Mouse (Mus musculus): ENCODE results near the gene Nptx2.

Nptx2 gene

DNA sequence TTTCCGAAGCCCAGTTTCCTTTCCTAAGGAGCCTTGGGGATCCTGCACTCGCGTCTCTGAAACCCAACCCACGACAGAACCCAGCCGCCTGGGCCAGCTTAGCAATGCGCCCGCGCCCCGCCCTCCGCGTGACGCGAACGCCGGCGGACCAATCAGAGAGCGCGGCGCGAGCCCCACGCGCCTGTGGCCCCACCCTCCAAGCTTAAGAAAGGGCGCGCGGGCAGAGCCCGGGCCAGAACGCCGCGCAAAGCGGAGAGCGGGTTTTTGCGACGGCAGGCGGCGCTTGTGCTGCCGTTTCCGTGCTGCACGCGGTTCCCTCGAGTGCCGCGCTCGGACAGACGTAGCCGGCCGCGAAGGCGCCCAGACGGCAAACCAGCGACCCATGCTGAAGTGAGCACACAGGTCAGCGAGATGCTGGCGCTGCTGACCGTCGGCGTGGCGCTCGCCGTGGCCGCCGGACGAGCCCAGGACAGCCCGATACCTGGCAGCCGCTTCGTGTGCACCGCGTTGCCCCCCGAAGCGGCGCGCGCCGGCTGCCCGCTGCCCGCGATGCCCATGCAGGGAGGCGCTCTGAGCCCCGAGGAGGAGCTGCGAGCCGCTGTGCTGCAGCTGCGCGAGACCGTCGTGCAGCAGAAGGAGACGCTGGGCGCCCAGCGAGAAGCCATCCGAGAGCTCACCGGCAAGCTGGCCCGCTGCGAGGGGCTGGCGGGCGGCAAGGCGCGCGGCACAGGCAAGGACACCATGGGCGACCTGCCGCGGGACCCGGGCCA, at the start of gene Nptx2:
Nptx2 (plus strand) TSS at position 250 of the 770 bp plus-strand sequence.
- DNase-seq (ENCODE audit: low read depth, low spot score): peak; percentile 6

DNA sequence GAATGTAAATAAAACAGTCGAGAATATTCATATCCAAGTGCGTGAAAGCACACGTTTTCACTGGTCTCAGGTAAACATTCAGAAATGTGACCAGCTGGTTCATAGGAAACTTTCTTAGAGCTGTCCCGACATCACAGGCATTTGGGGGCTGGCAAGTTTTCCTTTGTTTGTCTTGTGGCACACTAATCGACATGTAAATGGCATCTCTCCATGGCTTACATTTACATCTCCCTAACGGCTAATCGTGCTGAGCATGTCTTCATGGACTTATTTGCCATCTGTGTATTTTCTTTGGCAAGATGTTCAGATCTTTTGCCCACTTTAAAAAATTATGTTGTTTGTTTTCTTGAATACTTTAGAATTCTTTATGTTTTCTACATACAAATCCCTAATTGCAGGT, 49.2 kb upstream of the Nptx2 start:
- no peak for DNase-seq (ENCODE audit: low read depth, low spot score)

GRCm38 (mm10) chr5:144504239-144504638, 41.5 kb upstream of the Nptx2 start:
- DNase-seq (ENCODE audit: low read depth, low spot score): no peak

- DNase-seq (ENCODE audit: low read depth, low spot score): no peak
Observed at GRCm38 (mm10) chr5:144505731-144506130, 40.0 kb upstream of the Nptx2 start.

- DNase-seq (ENCODE audit: low read depth, low spot score): no peak
Observed at GRCm38 (mm10) chr5:144506156-144506555, 39.5 kb upstream of the Nptx2 start.

DNA sequence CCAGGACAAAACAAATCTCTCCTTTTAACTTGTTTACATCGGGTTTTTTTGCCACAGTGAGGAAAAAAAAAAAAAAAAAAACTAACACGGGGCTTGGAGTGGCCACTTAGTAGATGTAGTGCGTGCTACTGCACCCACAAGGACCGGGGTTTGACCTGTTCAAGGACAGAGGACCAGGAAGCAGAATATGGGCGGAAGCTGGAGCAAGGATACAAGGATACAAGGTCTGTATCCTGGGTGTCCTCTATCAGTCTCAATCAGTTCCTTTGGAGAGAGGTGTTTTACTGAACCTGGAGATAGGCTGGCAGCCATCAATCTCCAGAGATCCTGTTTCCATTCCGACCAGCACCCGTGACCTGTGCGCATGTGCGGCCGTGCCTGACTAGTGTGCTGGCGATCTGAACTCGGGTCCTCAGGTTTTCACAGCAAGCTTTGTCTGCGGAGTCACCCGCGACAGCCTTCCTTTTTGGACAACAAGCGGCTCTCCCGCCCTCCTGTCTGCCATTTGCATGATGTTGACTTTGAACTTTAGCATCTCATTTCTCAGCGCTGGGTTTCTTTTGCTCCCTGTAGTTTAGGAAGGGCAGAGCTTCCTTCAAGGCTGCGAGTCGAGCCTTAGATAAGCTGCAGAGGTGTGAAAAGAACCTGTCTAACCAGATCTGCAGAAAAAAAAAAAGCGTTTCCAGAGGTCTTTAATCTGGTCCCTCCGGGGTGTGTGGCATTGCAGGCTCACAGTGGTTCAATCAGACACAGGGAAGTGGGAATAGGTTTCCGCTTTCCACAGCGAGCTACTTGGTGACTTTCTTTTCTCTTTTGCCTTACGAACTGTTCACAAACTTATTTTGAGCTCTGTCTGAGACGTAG, 38.8 kb upstream of the Nptx2 start:
- DNase-seq (ENCODE audit: low read depth, low spot score): no peak

DNA sequence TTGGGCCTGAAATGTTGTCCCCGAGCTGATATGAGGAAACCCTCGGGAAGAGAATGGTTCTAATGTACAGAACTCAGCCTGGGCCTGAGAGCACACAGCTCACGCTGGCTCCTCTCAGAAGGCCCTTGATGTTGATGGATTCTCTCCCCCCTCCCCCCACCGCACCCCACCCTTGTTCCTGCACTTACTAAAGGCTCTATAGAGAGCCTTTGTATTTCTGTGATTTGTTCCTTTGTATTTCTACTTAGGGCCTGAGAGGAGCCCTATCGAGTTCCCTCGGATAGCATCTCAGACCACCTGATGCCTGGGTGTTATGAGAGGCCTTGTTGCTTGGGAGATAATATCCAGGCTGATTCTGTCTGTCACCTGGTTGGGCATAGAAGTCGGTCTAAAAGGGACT, 36.3 kb upstream of the Nptx2 start:
- no peak for DNase-seq (ENCODE audit: low read depth, low spot score)

DNA sequence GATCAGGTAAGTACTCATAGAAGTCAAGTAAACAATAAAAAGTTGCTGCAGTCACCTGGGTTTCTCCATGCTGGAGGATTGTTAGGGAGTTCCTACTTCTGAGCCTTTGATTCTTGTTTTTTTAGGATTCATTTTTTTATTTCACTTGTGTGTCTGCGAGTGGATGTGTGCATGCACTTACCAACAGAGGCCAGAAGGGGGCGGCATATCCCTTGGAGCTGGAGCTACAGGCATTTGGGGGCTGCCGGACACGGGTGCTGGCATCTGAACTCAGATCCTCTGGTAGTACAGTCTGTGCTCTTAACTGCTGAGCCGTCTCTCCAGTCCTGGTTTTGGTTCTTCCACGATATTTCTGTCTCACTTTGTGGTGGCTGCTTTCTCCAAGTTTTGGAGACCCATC, 31.0 kb upstream of the Nptx2 start:
- DNase-seq (ENCODE audit: low read depth, low spot score): no peak

DNA sequence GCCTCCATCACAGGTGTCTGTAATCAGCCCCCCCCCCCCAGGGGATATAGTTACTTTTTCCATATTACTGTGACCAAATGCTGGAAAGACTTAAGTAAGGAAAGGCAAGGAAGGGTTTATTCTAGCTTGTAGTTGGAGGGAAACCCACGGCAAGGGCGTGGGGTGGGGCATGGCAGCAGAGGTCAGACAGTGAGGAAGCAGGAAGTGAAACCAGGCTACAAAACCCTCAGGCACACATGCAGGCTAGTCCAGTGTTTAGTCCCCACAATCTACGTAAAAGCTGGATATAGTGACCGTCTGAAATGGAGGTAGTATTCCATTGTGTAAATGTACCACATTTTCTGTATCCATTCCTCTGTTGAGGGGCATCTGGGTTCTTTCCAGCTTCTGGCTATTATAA, 30.5 kb upstream of the Nptx2 start:
- DNase-seq (ENCODE audit: low read depth, low spot score): no peak

GRCm38 (mm10) chr5:144520096-144520495, 25.6 kb upstream of the Nptx2 start:
- no peak for DNase-seq (ENCODE audit: low read depth, low spot score)

GRCm38 (mm10) chr5:144524774-144525173, 20.9 kb upstream of the Nptx2 start:
- DNase-seq (ENCODE audit: low read depth, low spot score): no peak

GRCm38 (mm10) chr5:144529123-144529522, 16.6 kb upstream of the Nptx2 start:
- DNase-seq (ENCODE audit: low read depth, low spot score): no peak

- no peak for DNase-seq (ENCODE audit: low read depth, low spot score)
Observed at GRCm38 (mm10) chr5:144542711-144543308, 2.9 kb upstream of the Nptx2 start.

GRCm38 (mm10) chr5:144546423-144546995, 807 bp downstream of the Nptx2 start:
- no peak for DNase-seq (ENCODE audit: low read depth, low spot score)

DNA sequence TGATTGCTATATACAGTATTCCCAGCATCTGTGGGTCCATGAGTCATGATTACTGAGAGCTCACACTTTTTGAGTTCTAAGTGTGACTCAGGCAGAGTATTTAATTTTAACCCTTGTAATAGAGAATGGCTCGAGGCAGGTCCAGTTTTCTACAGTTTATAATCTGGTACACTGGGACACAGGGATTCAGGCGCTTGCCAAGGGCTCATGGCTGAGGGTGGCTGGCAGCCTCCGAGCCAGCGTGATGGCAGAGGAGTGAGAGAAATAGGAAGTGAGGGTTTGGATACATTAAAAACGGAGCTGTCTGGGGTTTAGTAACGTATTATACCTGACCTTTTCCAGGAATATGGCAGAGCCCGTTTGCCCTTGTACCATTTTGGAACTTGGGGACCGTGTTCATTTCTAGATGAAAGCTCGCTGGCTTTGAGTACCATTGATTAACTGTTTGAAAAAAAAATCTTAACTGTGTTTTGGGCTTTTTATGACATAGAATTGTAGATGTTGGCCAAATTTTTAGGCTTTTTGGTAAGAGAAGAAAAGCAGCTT, 1.7 kb downstream of the Nptx2 start:
- DNase-seq (ENCODE audit: low read depth, low spot score): no peak

GRCm38 (mm10) chr5:144548079-144548631, 2.5 kb downstream of the Nptx2 start:
- DNase-seq (ENCODE audit: low read depth, low spot score): no peak

GRCm38 (mm10) chr5:144550003-144550402, 4.3 kb downstream of the Nptx2 start:
- DNase-seq (ENCODE audit: low read depth, low spot score): no peak

DNA sequence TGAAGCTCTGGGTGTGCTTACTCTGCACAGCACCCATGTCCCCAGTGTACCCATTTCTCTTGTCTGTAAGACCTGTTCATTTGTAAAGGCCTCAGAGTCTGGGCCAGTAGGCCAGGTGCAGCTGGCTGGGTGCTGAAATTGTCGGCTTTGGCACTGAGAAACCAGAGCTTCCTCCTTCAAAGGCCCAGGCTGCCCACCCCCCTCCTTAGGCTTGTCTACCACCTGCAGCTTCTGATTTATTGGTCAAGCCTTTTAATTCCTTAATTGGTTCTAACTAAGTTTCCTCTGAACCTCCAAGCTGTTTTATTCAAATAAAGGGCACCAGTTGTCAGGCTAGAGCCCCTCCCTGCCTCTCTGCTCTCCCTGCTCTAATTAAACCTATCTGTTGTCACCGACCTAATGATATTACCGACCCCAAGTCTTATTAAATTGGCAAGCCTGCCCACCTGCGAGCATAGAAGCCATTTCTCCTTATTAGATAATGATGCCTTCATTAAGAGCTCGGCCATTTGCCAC, 5.0 kb downstream of the Nptx2 start:
- DNase-seq (ENCODE audit: low read depth, low spot score): no peak

- no peak for DNase-seq (ENCODE audit: low read depth, low spot score)
Observed at GRCm38 (mm10) chr5:144556710-144557109, 11.0 kb downstream of the Nptx2 start.

- no peak for DNase-seq (ENCODE audit: low read depth, low spot score)
Observed at GRCm38 (mm10) chr5:144557363-144557762, 11.7 kb downstream of the Nptx2 start.

GRCm38 (mm10) chr5:144558481-144558880, 12.8 kb downstream of the Nptx2 start:
- DNase-seq (ENCODE audit: low read depth, low spot score): no peak
